Mouse (Mus musculus) liver, embryonic 14.5 days (tissue): ENCODE data around the gene Ap2s1.

Experiments used
- CTCF ChIP-seq: IDR thresholded peaks from 2 replicates; pipeline ENCODE4 v1.5.1; 2016; ENCODE audit warnings: antibody characterized with exemption, low read depth, control low read depth
- EP300 ChIP-seq: IDR thresholded peaks from 2 replicates; pipeline ENCODE4 v1.6.1; 2016; ENCODE audit warnings: antibody characterized with exemption, low read depth

- no peak for TF ChIP-seq CTCF
- no peak for TF ChIP-seq EP300
Observed at GRCm38 (mm10) chr7:16755362-16756017, 17.3 kb downstream of the Ap2s1 start.
